Mouse (Mus musculus): ENCODE measurements around the gene Dpf1. TPM values are rescaled to one million over a fixed set of nuclear protein-coding genes. Genes with fewer than 3 reads are reported as not detected.

The Dpf1 gene
- polyA plus RNA-seq, 1 experiment = 76.7 TPM

DNA sequence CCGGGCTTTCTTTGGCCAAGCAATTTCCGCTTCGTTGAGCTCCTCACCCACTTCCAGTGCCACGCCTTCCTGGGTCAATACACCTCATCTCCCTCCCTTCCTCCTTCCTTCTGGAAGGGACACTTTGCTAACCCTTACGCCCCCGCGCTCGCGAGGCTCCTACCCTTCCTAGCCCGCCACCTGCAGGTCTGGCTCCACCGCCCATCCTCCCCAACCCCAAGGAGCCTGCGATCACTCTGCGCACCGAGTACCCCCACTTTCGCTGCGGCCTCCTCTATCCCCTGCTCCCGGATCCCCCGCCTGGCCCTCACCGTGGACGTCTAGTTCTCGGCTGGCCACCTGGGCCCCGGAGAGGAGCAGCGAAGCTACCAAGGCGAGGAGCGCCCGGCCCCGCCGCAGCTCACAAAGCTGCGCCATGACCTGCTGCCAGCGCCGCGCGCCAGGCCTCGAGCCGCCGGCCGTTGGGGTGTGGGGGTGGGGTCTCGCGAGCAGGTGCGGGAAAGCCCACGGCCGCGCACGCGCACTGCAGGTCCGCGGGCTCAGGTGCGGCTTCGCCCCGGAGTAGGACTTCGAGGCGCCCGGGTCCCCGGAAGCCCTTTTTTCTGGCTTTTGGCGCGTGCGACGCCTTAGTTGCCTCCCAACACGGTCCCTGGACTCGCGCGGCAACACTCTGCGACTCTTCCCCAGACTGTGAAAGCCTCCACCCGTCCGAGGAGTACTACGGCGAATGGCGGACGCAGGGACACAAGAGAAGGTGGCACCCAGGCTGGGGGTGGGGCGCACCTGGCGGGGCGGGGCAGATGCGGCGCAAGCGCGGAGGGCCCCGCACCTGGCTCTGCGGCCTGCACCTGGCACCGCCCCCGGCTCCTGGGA is 22.3 kb upstream of the Dpf1 start, which contains the start of gene Spint2:
TSS of gene Spint2 (minus strand) at position 712 of the 873 bp plus-strand sequence.
- no peak for TF ChIP-seq GATA1 (IDR thresholded peaks at IDR 0.05; ENCODE audit: low read length)

DNA sequence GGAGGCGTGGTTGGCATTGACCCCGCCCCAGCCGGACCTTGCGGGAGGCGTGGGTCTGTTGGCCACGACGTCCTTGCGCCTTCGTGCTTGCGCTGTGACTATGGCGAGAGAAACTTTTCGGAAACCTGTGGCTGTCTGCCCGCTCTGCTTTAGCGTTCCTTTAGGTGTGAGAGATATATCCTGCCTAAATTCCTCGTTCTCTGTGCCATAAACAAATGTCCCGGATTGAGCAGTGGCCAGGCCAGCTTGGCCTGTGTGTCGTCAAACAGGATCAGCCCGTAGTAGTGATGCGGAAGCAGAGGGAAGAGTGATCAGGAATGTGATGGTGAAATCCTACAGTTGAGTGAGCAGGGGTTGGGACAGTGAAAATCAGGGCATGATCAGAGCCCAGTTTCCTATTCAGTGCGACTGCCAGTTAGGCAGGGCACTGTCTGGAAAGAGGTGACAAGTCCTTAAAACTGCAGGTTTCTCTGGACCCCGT is 21.6 kb upstream of the Dpf1 start:
- no peak for TF ChIP-seq GATA1 (IDR thresholded peaks at IDR 0.05; ENCODE audit: low read length)

DNA sequence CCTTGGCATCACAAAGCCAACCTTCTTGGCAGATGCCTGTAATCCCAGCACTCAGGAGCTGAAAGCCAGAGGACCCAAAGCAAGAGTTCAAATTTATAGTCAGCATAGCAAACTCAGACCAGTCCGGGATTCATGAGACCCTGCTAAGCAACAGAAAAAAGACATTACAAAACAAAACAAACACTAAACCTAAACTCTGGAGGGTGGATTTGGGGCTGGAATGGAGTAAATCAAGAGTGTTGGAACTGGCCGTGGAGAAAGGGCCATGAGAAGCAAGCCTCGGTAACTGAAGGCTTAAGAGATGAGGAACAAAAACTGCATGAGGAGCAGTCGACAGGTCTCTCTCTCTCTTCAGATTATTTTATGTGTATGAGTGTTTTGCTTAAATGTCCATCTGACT is 19.9 kb upstream of the Dpf1 start:
- no peak for TF ChIP-seq GATA1 (IDR thresholded peaks at IDR 0.05; ENCODE audit: low read length)

DNA sequence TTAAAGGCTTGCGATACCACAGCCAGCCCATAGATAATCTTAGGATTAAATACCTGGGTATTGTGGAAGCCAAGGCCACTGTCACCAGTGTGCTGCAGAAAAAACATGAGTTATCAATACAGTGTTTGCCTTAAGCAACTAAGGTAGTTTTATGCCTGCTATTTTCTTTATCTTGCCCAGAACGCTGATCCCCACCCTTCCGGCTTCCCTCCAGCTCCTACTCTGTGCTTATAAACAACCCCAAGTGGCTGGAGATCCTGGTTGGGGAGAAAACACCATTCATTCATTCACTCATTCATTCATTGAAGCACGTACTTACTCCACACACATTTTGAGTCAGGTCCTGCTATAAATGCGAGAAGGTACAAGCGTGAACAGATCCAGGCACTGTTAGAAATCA is 19.2 kb upstream of the Dpf1 start:
- TF ChIP-seq GATA1 (IDR thresholded peaks at IDR 0.05; ENCODE audit: low read length) = no peak

DNA sequence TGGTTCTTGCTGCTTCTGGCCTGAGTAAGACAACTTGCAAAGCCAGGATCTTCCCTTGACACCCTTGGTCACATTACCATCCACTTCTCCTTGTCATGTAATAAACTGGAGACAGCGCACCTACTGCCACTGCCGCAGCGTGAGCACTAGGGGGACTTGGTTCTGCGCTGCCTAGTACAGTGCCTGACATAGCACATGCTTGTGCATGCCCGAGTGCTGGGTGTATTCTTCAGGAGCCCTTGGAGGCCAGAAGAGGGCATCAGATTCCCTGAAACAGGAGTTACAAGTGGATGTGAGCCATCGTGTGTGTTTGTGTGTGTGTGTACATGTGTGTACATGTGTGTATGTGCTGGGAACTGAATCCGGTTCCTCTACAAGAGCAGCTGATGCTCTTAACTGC is 16.3 kb upstream of the Dpf1 start:
- TF ChIP-seq GATA1 (IDR thresholded peaks at IDR 0.05; ENCODE audit: low read length) = no peak

DNA sequence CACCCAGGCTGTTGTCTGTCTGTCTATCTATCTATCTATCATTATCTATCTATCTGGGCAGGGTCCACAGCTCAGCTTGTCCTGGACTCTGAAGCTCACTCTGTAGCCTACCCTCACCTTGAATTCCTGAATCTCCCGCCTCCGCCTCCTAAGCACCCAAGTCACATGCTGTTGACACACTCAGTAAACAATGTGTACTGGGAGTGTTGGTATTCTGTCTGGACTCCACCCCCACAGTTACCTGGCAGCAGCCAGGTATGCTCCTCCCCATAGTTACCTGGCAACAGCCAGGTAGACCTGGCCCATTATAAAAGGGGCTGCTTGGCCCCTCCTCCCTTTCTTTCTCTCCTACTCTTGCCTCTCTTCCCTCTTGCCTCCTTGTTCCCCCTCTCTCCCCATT is 15.7 kb upstream of the Dpf1 start:
- TF ChIP-seq GATA1 (IDR thresholded peaks at IDR 0.05; ENCODE audit: low read length) = no peak

DNA sequence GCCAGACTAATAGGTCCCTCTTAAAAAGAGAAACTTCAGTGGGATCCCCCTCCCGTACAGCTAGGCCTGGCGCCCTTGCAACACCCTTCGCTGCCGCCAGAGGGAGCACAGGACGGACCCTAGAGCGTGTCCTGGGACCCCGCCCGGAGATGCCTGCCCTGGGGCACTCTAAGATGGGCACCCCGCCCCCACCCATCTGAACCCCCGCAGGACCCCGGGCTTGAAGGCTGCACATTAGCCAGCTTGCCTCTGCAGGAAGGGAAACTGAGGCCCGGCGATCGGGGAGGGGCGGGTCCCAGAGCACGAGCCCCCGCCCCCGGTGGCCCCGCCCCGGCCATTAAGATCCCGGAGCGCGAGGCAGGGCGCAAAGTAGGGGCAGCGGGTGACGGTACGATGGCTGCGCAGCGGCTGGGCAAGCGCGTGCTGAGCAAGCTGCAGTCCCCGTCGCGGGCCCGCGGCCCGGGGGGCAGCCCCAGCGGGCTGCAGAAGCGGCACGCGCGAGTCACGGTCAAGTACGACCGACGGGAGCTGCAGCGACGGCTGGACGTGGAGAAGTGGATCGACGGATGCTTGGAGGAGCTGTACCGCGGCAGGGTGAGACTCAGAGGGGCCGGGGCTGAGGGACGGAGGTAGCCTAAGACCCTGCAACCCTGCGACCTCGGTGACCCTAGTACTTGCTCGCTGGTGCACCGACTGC is 14.7 kb upstream of the Dpf1 start, which contains the start of gene Ppp1r14a:
TSS of gene Ppp1r14a (plus strand) at position 367 of the 697 bp plus-strand sequence.
- no peak for TF ChIP-seq GATA1 (IDR thresholded peaks at IDR 0.05; ENCODE audit: low read length)

DNA sequence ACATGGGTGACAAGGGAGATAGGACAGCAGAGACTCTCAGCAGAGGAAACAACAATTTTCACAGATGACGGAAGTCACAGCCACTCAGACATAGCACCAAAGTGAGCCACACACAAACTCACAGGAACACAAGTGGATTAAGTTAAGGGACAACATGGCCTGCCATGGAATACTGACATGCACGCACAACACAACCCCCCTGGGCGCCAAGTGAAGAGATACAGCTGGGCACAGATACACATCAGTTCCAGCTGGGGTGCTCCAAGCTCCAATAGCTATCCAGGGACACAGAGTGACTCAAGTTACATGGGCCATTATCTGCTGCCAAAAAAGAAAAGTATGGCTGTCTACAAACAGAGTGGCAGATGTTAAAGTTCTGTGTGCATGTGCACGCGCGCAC is 13.9 kb upstream of the Dpf1 start:
- no peak for TF ChIP-seq GATA1 (IDR thresholded peaks at IDR 0.05; ENCODE audit: low read length)

DNA sequence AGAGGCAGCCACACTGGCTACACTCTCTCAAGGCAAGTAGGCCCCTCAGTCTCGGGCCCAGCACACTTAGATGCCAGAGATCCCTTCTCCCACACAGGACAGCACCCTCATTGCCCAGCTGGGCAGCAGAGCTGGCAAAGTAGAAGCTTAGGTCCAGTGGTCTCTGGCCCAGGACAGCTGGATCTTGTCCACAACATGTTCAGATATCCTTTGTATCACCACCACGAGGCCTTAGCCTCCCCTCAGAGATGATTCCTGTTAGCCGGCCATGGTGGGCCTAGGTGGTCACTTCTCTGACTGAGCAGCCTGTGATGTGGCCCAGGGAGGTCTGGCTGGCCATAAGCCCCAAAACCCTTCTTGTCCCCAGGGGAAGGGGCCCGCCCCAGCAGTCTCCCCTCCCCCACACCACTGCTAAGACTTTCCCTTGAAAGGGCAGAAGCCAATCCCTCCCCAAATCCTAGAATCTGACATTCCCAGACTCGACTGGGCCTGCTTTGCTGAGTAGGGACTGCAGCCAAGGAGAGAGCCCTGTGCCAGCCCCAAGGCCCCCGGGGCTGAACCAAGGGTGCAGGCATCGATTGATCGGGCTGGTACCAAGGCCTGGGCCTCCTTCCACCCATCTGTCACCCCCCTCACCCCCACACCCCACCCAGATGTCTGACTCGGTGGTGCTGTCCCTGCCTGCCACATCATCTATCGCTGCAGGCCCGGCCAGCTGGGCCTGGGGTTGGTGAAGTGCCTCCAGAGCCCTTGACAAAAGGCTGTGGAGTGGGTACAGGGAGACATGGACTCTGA is 12.9 kb upstream of the Dpf1 start:
- TF ChIP-seq GATA1 (IDR thresholded peaks at IDR 0.05; ENCODE audit: low read length) = no peak

DNA sequence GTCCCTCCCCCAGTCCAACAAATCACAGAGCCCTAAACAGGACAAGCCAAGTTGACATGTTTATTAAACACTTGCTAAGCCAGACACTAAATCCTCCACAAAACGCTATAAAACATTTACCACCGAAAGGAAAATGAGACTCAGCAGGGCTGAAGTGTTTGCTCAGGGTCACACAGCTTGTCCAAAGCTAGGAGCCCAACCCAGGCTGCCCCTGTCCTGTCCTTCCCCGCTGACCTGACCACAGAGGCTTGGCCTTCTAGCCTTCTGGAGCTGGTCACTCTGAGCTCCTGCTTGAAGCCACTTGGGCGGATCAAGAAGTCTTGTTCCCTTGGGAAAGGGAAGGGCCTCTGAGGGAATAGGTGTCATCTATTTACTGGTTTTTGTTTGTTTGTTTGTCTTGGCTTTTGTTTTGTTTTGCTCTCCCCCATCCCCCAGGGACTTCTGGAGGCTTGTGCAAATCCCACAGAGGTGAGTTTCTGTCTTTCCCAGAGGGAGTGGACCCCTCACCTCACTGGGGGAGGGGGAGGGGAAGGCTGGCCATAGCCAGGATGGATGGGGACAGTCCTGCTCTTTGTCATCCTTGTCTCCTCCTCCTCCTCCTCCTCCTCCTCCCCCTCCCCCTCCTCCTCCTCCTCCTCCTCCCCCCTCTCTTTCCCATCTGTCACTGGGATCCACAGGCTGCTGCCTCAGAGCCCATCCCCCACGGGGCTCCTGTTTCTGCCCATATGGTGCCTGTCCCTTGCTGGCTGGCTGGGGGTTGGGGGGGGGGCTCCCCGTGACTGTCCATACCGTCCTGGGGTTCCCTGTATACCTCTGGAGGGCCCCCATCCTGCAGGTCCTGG is 11.9 kb upstream of the Dpf1 start:
- no peak for TF ChIP-seq GATA1 (IDR thresholded peaks at IDR 0.05; ENCODE audit: low read length)

DNA sequence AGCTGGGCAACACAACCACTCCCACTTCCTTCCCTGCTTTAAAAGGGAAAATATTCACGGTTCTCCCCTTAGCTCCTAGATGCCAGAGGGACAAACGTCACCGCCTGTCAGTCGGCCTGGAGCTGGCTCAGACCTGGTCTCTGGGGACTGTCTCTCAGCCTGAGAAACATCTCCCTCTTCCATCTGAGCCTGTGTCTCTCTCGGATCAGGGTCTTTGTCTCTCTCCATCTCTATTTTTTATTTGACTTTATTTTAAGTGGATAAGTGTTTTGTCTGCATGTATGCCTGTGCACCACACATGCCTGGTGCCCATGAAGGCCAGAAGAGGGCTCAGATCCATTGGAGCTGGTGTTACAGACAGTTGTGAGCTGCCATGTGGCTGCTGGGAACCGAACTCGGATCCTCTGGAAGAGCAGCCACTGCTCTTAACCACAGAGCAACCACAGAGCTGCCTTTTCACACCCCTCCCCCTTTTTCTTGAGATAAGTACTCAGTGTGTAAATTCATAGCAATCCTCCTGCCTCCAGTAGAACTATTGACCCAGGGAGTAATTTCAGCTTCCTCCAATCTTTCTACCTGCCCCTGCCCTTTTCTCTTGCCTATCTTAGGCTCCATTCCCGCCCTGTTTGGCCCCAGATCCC is 11.2 kb upstream of the Dpf1 start:
- TF ChIP-seq GATA1 (IDR thresholded peaks at IDR 0.05; ENCODE audit: low read length) = no peak

DNA sequence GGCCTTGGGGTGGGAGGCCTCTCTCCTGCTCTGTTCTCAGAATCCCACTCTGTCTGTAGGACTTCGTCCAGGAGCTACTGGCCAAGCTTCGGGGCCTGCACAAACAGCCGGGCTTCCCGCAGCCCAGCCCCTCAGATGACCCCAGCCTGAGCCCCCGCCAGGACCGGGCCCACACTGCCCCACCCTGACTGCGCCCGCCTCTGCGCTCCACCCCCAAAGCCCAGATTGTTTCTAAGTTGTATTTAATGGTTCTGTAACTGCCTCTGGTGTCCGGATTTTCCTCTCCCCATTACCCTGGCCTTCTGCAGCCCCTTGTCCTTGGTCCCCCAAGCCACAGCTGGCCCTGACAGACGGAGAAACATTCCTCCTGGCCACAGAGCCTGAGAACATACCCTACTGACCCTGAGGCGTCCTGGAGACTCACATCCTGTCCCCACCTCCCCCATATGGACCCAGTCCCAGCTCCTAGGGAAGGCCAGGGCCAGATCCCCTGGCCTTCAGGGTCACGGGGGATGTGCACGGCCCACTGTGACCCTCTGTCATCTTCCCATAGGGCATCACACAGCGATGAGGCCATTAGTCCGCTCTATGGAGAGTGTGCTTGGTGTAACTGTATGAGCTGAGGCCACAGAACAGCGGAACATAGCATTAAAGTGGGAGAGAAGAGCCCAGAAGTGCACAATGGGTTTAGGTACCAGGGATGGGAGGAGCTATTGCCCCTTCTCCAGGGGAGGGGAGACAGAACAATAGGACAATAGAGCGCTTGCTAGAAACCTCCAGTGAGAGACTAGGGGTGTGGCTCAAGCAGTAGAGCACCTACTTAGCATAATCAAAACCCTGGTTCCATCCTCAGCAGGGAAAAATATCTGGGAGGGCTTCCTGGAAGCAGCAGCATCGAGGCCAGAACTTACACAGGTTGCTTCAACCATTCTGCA is 10.4 kb upstream of the Dpf1 start:
- TF ChIP-seq GATA1 (IDR thresholded peaks at IDR 0.05; ENCODE audit: low read length) = no peak

DNA sequence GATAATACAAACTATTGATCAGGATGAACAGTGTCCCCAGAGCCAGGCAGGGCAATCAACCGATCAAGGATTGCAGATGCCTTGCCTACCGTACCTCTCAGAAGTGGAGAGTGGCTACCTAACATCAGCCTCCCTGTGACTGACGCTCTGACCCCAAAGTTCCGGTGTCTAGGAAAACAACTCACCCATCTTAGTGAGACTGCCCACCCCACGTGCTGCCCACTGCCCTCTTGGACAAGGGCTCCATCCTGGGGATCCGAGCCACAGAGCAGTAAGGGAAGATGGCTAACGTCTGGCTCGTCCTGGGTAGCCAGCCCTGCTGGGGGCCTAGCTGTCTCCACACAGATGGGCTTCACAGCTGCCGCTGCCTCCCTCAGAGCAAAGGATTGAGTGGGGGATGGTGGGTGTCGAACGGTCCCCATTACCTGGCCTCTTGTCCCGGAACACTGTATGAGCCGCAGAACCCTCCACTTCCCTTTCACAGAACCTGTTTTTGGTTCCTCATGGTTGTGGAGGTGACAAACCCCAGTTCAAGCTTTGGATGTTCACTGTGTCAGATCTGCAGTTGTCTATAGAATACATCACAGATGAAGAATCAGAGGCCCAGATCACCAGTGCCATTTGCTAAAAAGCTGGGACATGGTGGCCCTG is 9.5 kb upstream of the Dpf1 start:
- TF ChIP-seq GATA1 (IDR thresholded peaks at IDR 0.05; ENCODE audit: low read length) = no peak

All from G1E-ER4 (cell line).